Mouse (Mus musculus) testis, adult 2 months (tissue): ENCODE measurements at regions not wholly inside any gene's neighbourhood (a gene's known extent, or its start where the extent isn't known, plus 50 kb on each side); places are given as distances from the start of the nearest gene placed in this dataset.

ENCODE experiments used
- CTCF ChIP-seq: fragments of 200-500 bp; IDR thresholded peaks from 2 replicates; pipeline ENCODE4 v1.5.1; 2012; ENCODE audit warnings: low read depth, mild to moderate bottlenecking, inconsistent platforms, low read length, moderate library complexity; ENCODE audit not compliant: control insufficient read depth, insufficient read depth, insufficient replicate concordance
- POLR2A ChIP-seq: fragments of 200-500 bp; IDR thresholded peaks from 2 replicates; pipeline ENCODE4 v1.6.1; 2012; ENCODE audit warnings: low read depth, mild to moderate bottlenecking, inconsistent platforms, low read length, moderate library complexity; ENCODE audit not compliant: control insufficient read depth

- no peak for TF ChIP-seq CTCF
- TF ChIP-seq POLR2A, result no peak
Measured at GRCm38 (mm10) chr9:52546071-52546470, 133.5 kb downstream of the AI593442 start.
